Mouse (Mus musculus): ENCODE results near the gene Polr2a.

Polr2a gene

GRCm38 (mm10) chr11:69684936-69685335 lies 73.5 kb downstream of the Polr2a start:
- in situ Hi-C loops (cut with MboI, MseI), result loop anchor here (5.0 kb wide), 1 partner anchor 37 kb away; no protein-coding TSS in a partner anchor

GRCm38 (mm10) chr11:69684128-69684745 lies 74.2 kb downstream of the Polr2a start:
- in situ Hi-C loops (cut with MboI, MseI), result no loop called here
